Mouse (Mus musculus): ENCODE data around the gene Arl13b.

GRCm38 (mm10) chr16:62758340-62758739 is 88.5 kb downstream of the Arl13b start:
- TF ChIP-seq CTCF (IDR thresholded peaks at IDR 0.05; ENCODE audit: low read depth) (no peak), EP300 (IDR thresholded peaks at IDR 0.05; ENCODE audit: low read depth) (no peak)

Measured in heart, postnatal 0 days (tissue).